Mouse (Mus musculus) hindbrain, postnatal 0 days (tissue): ENCODE results near the gene Unc50. TPM values are rescaled to one million over a fixed set of nuclear protein-coding genes. Genes with fewer than 3 reads are reported as not detected.

Experiments used
- ATAC-seq: fragments of 200-750 bp; cut with Nextera tagmentation; 2 replicates; pipeline ENCODE4 v1.8.0; 2017; ENCODE audit warnings: mild to moderate bottlenecking, moderate TSS enrichment, moderate library complexity
- DNase-seq: peaks from one replicate; pipeline ENCODE4 v3.0.0-alpha.2; 2015; ENCODE audit warnings: low spot score
- H3K27ac ChIP-seq: fragments of 300-500 bp; sonication (generic); 2 replicates; pipeline ENCODE4 v1.5.1; 2014; ENCODE audit warnings: mild to moderate bottlenecking
- H3K27me3 ChIP-seq: fragments of 300-500 bp; sonication (generic); 2 replicates; pipeline ENCODE4 v1.6.1; 2014; ENCODE audit warnings: low read length, mixed read lengths; ENCODE audit not compliant: insufficient read depth
- H3K36me3 ChIP-seq: fragments of 300-500 bp; sonication (generic); 2 replicates; pipeline ENCODE4 v1.6.1; 2014; ENCODE audit warnings: low read length, mixed read lengths; ENCODE audit not compliant: insufficient read depth
- H3K4me1 ChIP-seq: fragments of 300-500 bp; sonication (generic); 2 replicates; pipeline ENCODE4 v1.6.1; 2014; ENCODE audit warnings: antibody characterized with exemption, low read length, mixed read lengths; ENCODE audit not compliant: insufficient read depth
- H3K4me2 ChIP-seq: fragments of 300-500 bp; sonication (generic); 2 replicates; pipeline ENCODE4 v1.6.1; 2014; ENCODE audit warnings: low read depth, mild to moderate bottlenecking, low read length, moderate library complexity, mixed read lengths
- H3K4me3 ChIP-seq: fragments of 300-500 bp; sonication (generic); 2 replicates; pipeline ENCODE4 v1.5.1; 2014; ENCODE audit warnings: low read length
- H3K9ac ChIP-seq: fragments of 300-500 bp; sonication (generic); replicated peaks from 2 replicates; pipeline ENCODE4 v1.6.1; 2014; ENCODE audit warnings: mild to moderate bottlenecking, low read length, moderate library complexity, mixed read lengths
- H3K9me3 ChIP-seq: fragments of 300-500 bp; sonication (generic); 2 replicates; pipeline ENCODE4 v1.6.1; 2016; ENCODE audit warnings: low read length, mixed read lengths
- CTCF ChIP-seq: IDR thresholded peaks from 2 replicates; pipeline ENCODE4 v1.5.1; 2016; ENCODE audit warnings: antibody characterized with exemption, control low read depth, low read depth
- WGBS: fragments of 180-500 bp; shearing (Covaris S2); extraction: QIAGEN DNeasy Blood & Tissue Kit; methylation state at CpG from one replicate; pipeline ENCODE4 v1.1.7; 2014; 5-methylcytosine and 5-hydroxymethylcytosine counted together
- polyA plus RNA-seq: library from polyadenylated mRNA; unstranded; fragments of >200 nt; fragmentation: Nextera tagmentation; extraction: Ambion mirVana; gene quantifications from 2 replicates; pipeline ENCODE4 v1.2.1, GENCODE M21; 2015
- total RNA-seq: library from RNA; depleted of rRNA; stranded (reverse); fragments of >200 nt; gene quantifications from 2 replicates; pipeline ENCODE4 v1.2.3, GENCODE M21; 2014; rRNA removed

The Unc50 gene
- total and polyA plus RNA-seq, 2 experiments from 2014 or later, result 70.8 to 135 TPM

DNA sequence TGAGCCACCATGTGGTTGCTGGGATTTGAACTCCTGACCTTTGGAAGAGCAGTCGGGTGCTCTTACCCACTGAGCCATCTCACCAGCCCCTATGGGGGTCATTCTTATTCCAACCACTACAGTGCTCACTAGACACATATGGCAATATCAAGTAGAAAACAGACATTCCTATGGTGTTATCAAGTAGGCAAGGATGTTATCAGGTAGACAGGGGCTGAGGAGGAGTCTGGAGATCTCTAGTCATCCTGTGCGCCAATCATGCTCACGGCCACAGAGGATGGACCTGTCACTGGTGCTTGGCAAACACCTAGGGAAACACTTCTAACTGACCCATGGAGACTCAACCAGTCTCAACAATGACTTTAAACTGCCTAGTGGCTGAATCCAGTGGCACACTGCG lies 54.7 kb downstream of the Unc50 start:
- Histone ChIP-seq H3K4me3 (no peak overlapping the region), H3K4me2 (no peak overlapping the region), H3K9me3 (no peaks in the 10 kb centered on the region), H3K9ac (no peak overlapping the region), H3K27me3 (no peaks in the 10 kb centered on the region), H3K36me3 (0 out of 2 replicates have a peak, but pooled peaks cover 3% of the 10 kb centered on the region), H3K4me1 (no peaks in the 10 kb centered on the region), H3K27ac (no peak overlapping the region)
- DNase-seq (no peak), ATAC-seq (no peak)
- 92% methylated on average over 4 of the region's 4 CpGs for WGBS
- TF ChIP-seq CTCF, result no peak

GRCm38 (mm10) chr1:37486439-37486838 lies 56.5 kb downstream of the Unc50 start:
- WGBS, result 86% methylated on average over 1 of the region's 1 CpGs

GRCm38 (mm10) chr1:37486994-37487393 lies 57.1 kb downstream of the Unc50 start:
- ATAC-seq (no peak), DNase-seq (no peak)
- H3K4me2 ChIP-seq, result no peak overlapping the region
- no peak overlapping the region for H3K9ac ChIP-seq
- no peak overlapping the region for H3K27ac ChIP-seq
- H3K4me1 ChIP-seq, result no peaks in the 10 kb centered on the region
- H3K27me3 ChIP-seq, result no peaks in the 10 kb centered on the region
- TF ChIP-seq CTCF, result no peak
- 83% methylated on average over 3 of the region's 3 CpGs for WGBS
- 0 out of 2 replicates have a peak, but pooled peaks cover 3% of the 10 kb centered on the region for H3K36me3 ChIP-seq
- no peaks in the 10 kb centered on the region for H3K9me3 ChIP-seq
- H3K4me3 ChIP-seq, result no peak overlapping the region

More at GRCm38 (mm10) chr1:37486439-37486838, 56.5 kb downstream of the Unc50 start:
- no peaks in the 10 kb centered on the region for H3K27me3 ChIP-seq
- H3K4me1 ChIP-seq, result no peaks in the 10 kb centered on the region
- ATAC-seq, result no peak
- 0 out of 2 replicates have a peak, but pooled peaks cover 3% of the 10 kb centered on the region for H3K36me3 ChIP-seq
- no peak overlapping the region for H3K27ac ChIP-seq
- H3K4me2 ChIP-seq, result no peak overlapping the region
- no peak overlapping the region for H3K9ac ChIP-seq
- no peak overlapping the region for H3K4me3 ChIP-seq
- no peaks in the 10 kb centered on the region for H3K9me3 ChIP-seq
- TF ChIP-seq CTCF, result no peak
- no peak for DNase-seq

DNA sequence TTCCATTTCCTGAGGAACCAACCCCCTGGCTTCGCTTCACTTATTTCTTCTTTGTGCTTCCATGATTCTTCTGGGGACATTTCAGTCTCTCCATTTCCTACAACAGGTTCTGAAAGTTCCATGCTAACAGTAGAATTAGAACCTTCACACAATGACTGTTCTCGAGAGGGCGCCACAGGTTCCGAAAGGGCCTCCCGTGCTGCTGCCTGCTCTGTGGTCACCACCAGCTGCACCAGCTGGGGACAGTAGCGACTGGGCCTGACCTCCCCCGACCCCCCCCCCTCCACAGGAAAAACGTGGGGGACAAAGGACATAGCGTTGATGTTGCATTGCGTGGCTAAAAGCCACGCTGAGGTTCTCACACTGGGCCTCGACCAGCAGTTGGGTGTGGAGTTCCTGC lies 58.6 kb downstream of the Unc50 start:
- Histone ChIP-seq H3K9me3 (no peaks in the 10 kb centered on the region), H3K27ac (no peak overlapping the region), H3K27me3 (no peaks in the 10 kb centered on the region), H3K4me2 (no peak overlapping the region), H3K9ac (no peak overlapping the region), H3K4me1 (no peaks in the 10 kb centered on the region), H3K36me3 (0 out of 2 replicates have a peak, but pooled peaks cover 3% of the 10 kb centered on the region), H3K4me3 (no peak overlapping the region)
- ATAC-seq (no peak), DNase-seq (no peak)
- 82% methylated on average over 12 of the region's 12 CpGs for WGBS
- no peak for TF ChIP-seq CTCF

Other genes with a start within 250 kb of the Unc50 start
- gene Cnga3, start 215.7 kb upstream of the Unc50 start, total RNA-seq, result 3.0 TPM in 1 of 2 replicates, not detected in the other
- gene Cnga3, start 215.7 kb upstream of the Unc50 start, polyA plus RNA-seq, result 0.10 and 0.13 TPM in 2 replicates
- gene Inpp4a, start 130.3 kb upstream of the Unc50 start, total RNA-seq, result 45.3 and 53.6 TPM in 2 replicates
- gene Inpp4a, start 130.3 kb upstream of the Unc50 start, polyA plus RNA-seq, result 82.5 and 83.7 TPM in 2 replicates
- gene Coa5, start within 50 bp of the Unc50 start, total RNA-seq, result 44.4 and 48.7 TPM in 2 replicates
- 40.9 and 43.7 TPM in 2 replicates for gene Coa5, start within 50 bp of the Unc50 start, polyA plus RNA-seq
- 16.4 and 20.0 TPM in 2 replicates for gene Mgat4a, start 110.9 kb downstream of the Unc50 start, total RNA-seq
- gene Mgat4a, start 110.9 kb downstream of the Unc50 start, polyA plus RNA-seq, result 7.8 and 10.5 TPM in 2 replicates